Mouse (Mus musculus) hindbrain, embryonic 11.5 days (tissue): ENCODE measurements around the gene Lingo3. TPM values are rescaled to one million over a fixed set of nuclear protein-coding genes. Genes with fewer than 3 reads are reported as not detected.

ENCODE experiments used
- ATAC-seq: fragments of 200-750 bp; cut with Nextera tagmentation; 2 replicates; pipeline ENCODE4 v1.8.0; 2017; ENCODE audit warnings: mild to moderate bottlenecking, moderate TSS enrichment, moderate library complexity; ENCODE audit not compliant: low FRiP score
- DNase-seq: peaks from one replicate; pipeline ENCODE4 v3.0.0-alpha.2; 2015; ENCODE audit warnings: low spot score
- H3K27ac ChIP-seq: fragments of 300-500 bp; sonication (generic); 2 replicates; pipeline ENCODE4 v1.5.1; 2014; ENCODE audit warnings: mild to moderate bottlenecking, low read depth, low read length
- H3K27me3 ChIP-seq: fragments of 300-500 bp; sonication (generic); 2 replicates; pipeline ENCODE4 v1.6.1; 2014; ENCODE audit warnings: mild to moderate bottlenecking, low read length, moderate library complexity, mixed read lengths; ENCODE audit not compliant: control insufficient read depth, insufficient read depth
- H3K36me3 ChIP-seq: fragments of 300-500 bp; sonication (generic); 2 replicates; pipeline ENCODE4 v1.6.1; 2014; ENCODE audit warnings: mild to moderate bottlenecking, low read length, moderate library complexity, mixed read lengths; ENCODE audit not compliant: control insufficient read depth, insufficient read depth
- H3K4me1 ChIP-seq: fragments of 300-500 bp; sonication (generic); replicated peaks from 2 replicates; pipeline ENCODE4 v1.6.1; 2014; ENCODE audit warnings: low read length, mixed read lengths; ENCODE audit not compliant: control insufficient read depth, insufficient read depth
- H3K4me2 ChIP-seq: fragments of 300-500 bp; sonication (generic); replicated peaks from 2 replicates; pipeline ENCODE4 v1.6.1; 2014; ENCODE audit warnings: mild to moderate bottlenecking, low read depth, low read length
- H3K4me3 ChIP-seq: fragments of 300-500 bp; sonication (generic); 2 replicates; pipeline ENCODE4 v1.5.1; 2014; ENCODE audit warnings: low read depth, low read length
- H3K9ac ChIP-seq: fragments of 300-500 bp; sonication (generic); 2 replicates; pipeline ENCODE4 v1.6.1; 2014; ENCODE audit warnings: low read depth, low read length
- H3K9me3 ChIP-seq: fragments of 300-500 bp; sonication (generic); 2 replicates; pipeline ENCODE4 v1.6.1; 2016; ENCODE audit warnings: low read length; ENCODE audit not compliant: control insufficient read depth
- WGBS: fragments of 180-500 bp; shearing (Covaris S2); extraction: QIAGEN DNeasy Blood & Tissue Kit; methylation state at CpG from one replicate; pipeline ENCODE4 v1.1.7; 2014; 5-methylcytosine and 5-hydroxymethylcytosine counted together
- microRNA counts: library from miRNA; unstranded; fragments of <30 nt; microRNA quantifications from one replicate; lab custom pipeline; 2015
- polyA plus RNA-seq: library from polyadenylated mRNA; unstranded; fragments of >200 nt; fragmentation: Nextera tagmentation; extraction: Ambion mirVana; gene quantifications from 2 replicates; pipeline ENCODE4 v1.2.1, GENCODE M21; 2014

Gene Lingo3
- polyA plus RNA-seq, 1 experiment from 2014 or later = 0.29 TPM

GRCm38 (mm10) chr10:80784302-80784701 is 59.5 kb downstream of the Lingo3 start:
- H3K36me3 ChIP-seq = peaks cover 32% of the 10 kb centered on the region
- no peaks in the 10 kb centered on the region for H3K9me3 ChIP-seq
- H3K27ac ChIP-seq = no peak overlapping the region
- DNase-seq = no peak
- H3K4me1 ChIP-seq = no peaks in the 10 kb centered on the region
- no peak overlapping the region for H3K4me2 ChIP-seq
- WGBS = 86% methylated on average over 2 of the region's 2 CpGs
- no peak overlapping the region for H3K4me3 ChIP-seq
- no peak overlapping the region for H3K9ac ChIP-seq
- no peak for ATAC-seq
- H3K27me3 ChIP-seq = no peaks in the 10 kb centered on the region

MicroRNA genes within 50 kb of the gene (microRNA counts, 519-probe panel; counts per million panel counts)
- microRNA mmu-miR-1982 (lab: Ali Mortazavi, UCI) = not detected

Other genes starting within 250 kb of the Lingo3 start
- gene Scamp4, start 241.2 kb downstream of the Lingo3 start, polyA plus RNA-seq = 64.1 and 68.7 TPM in 2 replicates
- gene Adat3, start 241.2 kb downstream of the Lingo3 start, polyA plus RNA-seq = 5.8 and 7.4 TPM in 2 replicates
- gene Gm49322, start 238.0 kb downstream of the Lingo3 start, polyA plus RNA-seq = 1.5 and 1.7 TPM in 2 replicates
- gene Csnk1g2, start 221.2 kb downstream of the Lingo3 start, polyA plus RNA-seq = 71.1 and 85.6 TPM in 2 replicates
- gene Btbd2, start 187.0 kb downstream of the Lingo3 start, polyA plus RNA-seq = 36.2 and 47.2 TPM in 2 replicates
- gene Mknk2, start 165.9 kb downstream of the Lingo3 start, polyA plus RNA-seq = 47.0 and 48.4 TPM in 2 replicates
- gene Mob3a, start 142.1 kb downstream of the Lingo3 start, polyA plus RNA-seq = 54.4 and 55.6 TPM in 2 replicates
- 10.3 and 11.4 TPM in 2 replicates for gene Izumo4, start 141.9 kb downstream of the Lingo3 start, polyA plus RNA-seq
- gene Ap3d1, start 101.8 kb downstream of the Lingo3 start, polyA plus RNA-seq = 68.5 and 85.1 TPM in 2 replicates
- 18.3 and 25.1 TPM in 2 replicates for gene Dot1l, start 88.8 kb downstream of the Lingo3 start, polyA plus RNA-seq
- 83.4 and 84.4 TPM in 2 replicates for gene Sf3a2, start 45.8 kb downstream of the Lingo3 start, polyA plus RNA-seq
- gene Plekhj1, start 45.4 kb downstream of the Lingo3 start, polyA plus RNA-seq = 142 and 150 TPM in 2 replicates
- not detected in 2 replicates for gene Amh, start 38.8 kb downstream of the Lingo3 start, polyA plus RNA-seq
- gene Jsrp1, start 30.5 kb downstream of the Lingo3 start, polyA plus RNA-seq = 0.36 and 0.61 TPM in 2 replicates
- 1,755 and 1,772 TPM in 2 replicates for gene Oaz1, start 17.4 kb downstream of the Lingo3 start, polyA plus RNA-seq
- 260 and 271 TPM in 2 replicates for gene Lsm7, start 11.2 kb upstream of the Lingo3 start, polyA plus RNA-seq
- gene Sppl2b, start 11.2 kb upstream of the Lingo3 start, polyA plus RNA-seq = 25.1 and 25.4 TPM in 2 replicates
- gene Tmprss9, start 27.8 kb upstream of the Lingo3 start, polyA plus RNA-seq = 0.05 and 0.06 TPM in 2 replicates
- gene Timm13, start 56.9 kb upstream of the Lingo3 start, polyA plus RNA-seq = 328 and 353 TPM in 2 replicates
- 14.6 and 19.0 TPM in 2 replicates for gene Lmnb2, start 74.2 kb upstream of the Lingo3 start, polyA plus RNA-seq
- gene Gadd45b, start 86.0 kb upstream of the Lingo3 start, polyA plus RNA-seq = 13.8 and 14.6 TPM in 2 replicates
- 6.6 and 7.2 TPM in 2 replicates for gene Gng7, start 170.9 kb upstream of the Lingo3 start, polyA plus RNA-seq
- 3.4 and 5.8 TPM in 2 replicates for gene Diras1, start 181.6 kb upstream of the Lingo3 start, polyA plus RNA-seq
- 9.2 and 11.0 TPM in 2 replicates for gene Slc39a3, start 193.4 kb upstream of the Lingo3 start, polyA plus RNA-seq
- 200 and 210 TPM in 2 replicates for gene Sgta, start 216.1 kb upstream of the Lingo3 start, polyA plus RNA-seq
- 44.1 and 46.4 TPM in 2 replicates for gene Thop1, start 226.0 kb upstream of the Lingo3 start, polyA plus RNA-seq